Mouse (Mus musculus) CH12.LX (cell line): Measurements from ENCODE around the gene Cish. TPM values are rescaled to one million over a fixed set of nuclear protein-coding genes. Genes with fewer than 3 reads are reported as not detected.

Experiments
- DNase-seq: peaks from one replicate; pipeline ENCODE4 v3.0.0-alpha.2; 2013; ENCODE audit errors: extremely low read depth
- H3K27ac ChIP-seq: 2 replicates; pipeline ENCODE4 v1.5.1; 2012; ENCODE audit warnings: low read depth, mild to moderate bottlenecking, control low read depth, moderate library complexity; ENCODE audit not compliant: insufficient read depth
- H3K27me3 ChIP-seq: replicated peaks from 2 replicates; pipeline ENCODE3; 2012; ENCODE audit warnings: inconsistent platforms
- H3K36me3 ChIP-seq, 2 experiments: replicated peaks in 1 of 2; 2 replicates each; pipeline versions ENCODE3 to v1.6.1; 2012; ENCODE audit warnings: inconsistent platforms in 1 of 2, low read length in 1 of 2, mild to moderate bottlenecking in 1 of 2, mixed read lengths in 1 of 2, moderate library complexity in 1 of 2; ENCODE audit not compliant: control insufficient read depth in 1 of 2, insufficient read depth in 1 of 2
- H3K4me1 ChIP-seq, 2 experiments: 2 replicates each; pipeline ENCODE4 v1.6.1; 2012; ENCODE audit warnings: inconsistent platforms in 1 of 2, moderate library complexity in 1 of 2; ENCODE audit not compliant: insufficient read depth in 2 of 2, control insufficient read depth in 1 of 2
- H3K4me2 ChIP-seq: 2 replicates; pipeline ENCODE4 v1.6.1; 2012; ENCODE audit warnings: low read depth, mild to moderate bottlenecking, control low read depth; ENCODE audit not compliant: poor library complexity, insufficient read depth, severe bottlenecking
- H3K4me3 ChIP-seq, 3 experiments: fragments of 150-350 bp in 1 of 3; sonication (generic) in 1 of 3; replicated peaks in 1 of 3; 2 replicates each; pipeline versions ENCODE3 to v1.5.1; 2011 to 2012; ENCODE audit warnings: low read depth in 2 of 3, low read length in 2 of 3, mild to moderate bottlenecking in 2 of 3, moderate library complexity in 2 of 3, control low read depth in 1 of 3, improper control_type of control experiment in 1 of 3, inconsistent platforms in 1 of 3, mixed read lengths in 1 of 3; ENCODE audit not compliant: poor library complexity in 1 of 3
- H3K79me2 ChIP-seq: replicated peaks from 2 replicates; pipeline ENCODE4 v1.6.1; 2012; ENCODE audit warnings: mild to moderate bottlenecking, moderate library complexity; ENCODE audit not compliant: control insufficient read depth, poor library complexity, insufficient read depth, severe bottlenecking; ENCODE audit errors: extremely low read depth
- H3K9ac ChIP-seq: 2 replicates; pipeline ENCODE4 v1.6.1; 2012; ENCODE audit warnings: low read depth, mild to moderate bottlenecking, control low read depth, moderate library complexity; ENCODE audit not compliant: insufficient read depth
- H3K9me3 ChIP-seq: replicated peaks from 2 replicates; pipeline ENCODE3; 2012; ENCODE audit warnings: low read length, inconsistent platforms, mixed read lengths
- BHLHE40 ChIP-seq: IDR thresholded peaks from 2 replicates; pipeline ENCODE4 v1.6.1; 2011; ENCODE audit warnings: mild to moderate bottlenecking, low read depth, low read length, improper control_type of control experiment
- CHD1 ChIP-seq: IDR thresholded peaks from 2 replicates; pipeline ENCODE4 v1.6.1; 2012; ENCODE audit warnings: low read depth, low read length, improper control_type of control experiment, inconsistent platforms
- CTCF ChIP-seq, 2 experiments: IDR thresholded peaks in 1 of 2; conservative IDR thresholded peaks in 1 of 2; 2 replicates each; pipeline ENCODE4 v1.5.1; 2011 to 2012; ENCODE audit warnings: low read depth in 2 of 2, low read length in 2 of 2, improper control_type of control experiment in 1 of 2, inconsistent platforms in 1 of 2, mild to moderate bottlenecking in 1 of 2, moderate library complexity in 1 of 2
- E2F4 ChIP-seq: IDR thresholded peaks from 2 replicates; pipeline ENCODE4 v1.6.1; 2011; ENCODE audit warnings: low read depth, low read length, improper control_type of control experiment; ENCODE audit not compliant: insufficient replicate concordance
- ETS1 ChIP-seq: conservative IDR thresholded peaks from 2 replicates; pipeline ENCODE4 v1.6.1; 2012; ENCODE audit warnings: low read depth, mild to moderate bottlenecking, inconsistent platforms, low read length, improper control_type of control experiment, moderate library complexity
- GABPA ChIP-seq: IDR thresholded peaks from 2 replicates; pipeline ENCODE4 v1.6.1; 2012; ENCODE audit warnings: low read depth, low read length, improper control_type of control experiment, inconsistent platforms; ENCODE audit not compliant: insufficient replicate concordance
- HCFC1 ChIP-seq: IDR thresholded peaks from 2 replicates; pipeline ENCODE4 v1.6.1; 2012; ENCODE audit warnings: low read depth, mild to moderate bottlenecking, inconsistent platforms, low read length, improper control_type of control experiment
- IRF4 ChIP-seq: IDR thresholded peaks from 2 replicates; pipeline ENCODE4 v1.6.1; 2014; ENCODE audit warnings: low read depth, mild to moderate bottlenecking, inconsistent platforms, low read length, improper control_type of control experiment
- JUN ChIP-seq: IDR thresholded peaks from 2 replicates; pipeline ENCODE4 v1.6.1; 2011; ENCODE audit warnings: low read depth, mild to moderate bottlenecking, low read length, improper control_type of control experiment, moderate library complexity; ENCODE audit not compliant: insufficient read depth
- JUND ChIP-seq: conservative IDR thresholded peaks from 2 replicates; pipeline ENCODE4 v1.6.1; 2011; ENCODE audit warnings: low read depth, low read length, improper control_type of control experiment
- MAFK ChIP-seq: IDR thresholded peaks from 2 replicates; pipeline ENCODE4 v1.6.1; 2011; ENCODE audit warnings: low read length, improper control_type of control experiment; ENCODE audit not compliant: insufficient replicate concordance
- MXI1 ChIP-seq: IDR thresholded peaks from 2 replicates; pipeline ENCODE4 v1.6.1; 2011; ENCODE audit warnings: mild to moderate bottlenecking, low read depth, low read length, improper control_type of control experiment
- MYC ChIP-seq: IDR thresholded peaks from 2 replicates; pipeline ENCODE4 v1.6.1; 2011; ENCODE audit warnings: low read depth, mild to moderate bottlenecking, improper control_type of control experiment, low read length
- NELFE ChIP-seq: IDR thresholded peaks from 2 replicates; pipeline ENCODE4 v1.6.1; 2011; ENCODE audit warnings: low read depth, low read length, improper control_type of control experiment
- PAX5 ChIP-seq: IDR thresholded peaks from 2 replicates; pipeline ENCODE4 v1.6.1; 2012; ENCODE audit warnings: low read length, inconsistent platforms, mixed read lengths
- POLR2AphosphoS2 ChIP-seq: IDR thresholded peaks from 2 replicates; pipeline ENCODE4 v1.6.1; 2011; ENCODE audit warnings: low read depth, low read length, improper control_type of control experiment
- RCOR1 ChIP-seq: conservative IDR thresholded peaks from 2 replicates; pipeline ENCODE4 v1.6.1; 2012; ENCODE audit warnings: low read depth, mild to moderate bottlenecking, inconsistent platforms, low read length, improper control_type of control experiment
- SIN3A ChIP-seq: IDR thresholded peaks from 2 replicates; pipeline ENCODE4 v1.6.1; 2012; ENCODE audit warnings: low read length, improper control_type of control experiment, inconsistent platforms
- UBTF ChIP-seq: IDR thresholded peaks from 2 replicates; pipeline ENCODE4 v1.6.1; 2012; ENCODE audit warnings: low read depth, mild to moderate bottlenecking, inconsistent platforms, low read length, improper control_type of control experiment, moderate library complexity
- USF1 ChIP-seq: IDR thresholded peaks from 2 replicates; pipeline ENCODE4 v1.6.1; 2014; ENCODE audit warnings: low read depth, mild to moderate bottlenecking, inconsistent platforms, low read length, improper control_type of control experiment
- USF2 ChIP-seq: conservative IDR thresholded peaks from 2 replicates; pipeline ENCODE4 v1.6.1; 2011; ENCODE audit warnings: low read depth, low read length, improper control_type of control experiment
- ZC3H11A ChIP-seq: IDR thresholded peaks from 2 replicates; pipeline ENCODE4 v1.6.1; 2012; ENCODE audit warnings: low read depth, mild to moderate bottlenecking, inconsistent platforms, low read length, improper control_type of control experiment
- ZKSCAN1 ChIP-seq: IDR thresholded peaks from 2 replicates; pipeline ENCODE4 v1.6.1; 2012; ENCODE audit warnings: low read depth, inconsistent platforms, low read length, improper control_type of control experiment, borderline replicate concordance
- dilution Hi-C: fragments of 300-500 bp; cut with MboI; formaldehyde crosslinking; loops from 2 replicates; pipeline ENCODE4 v1.14.3; 2020; ENCODE audit warnings: low sequenced_read_pairs; ENCODE audit not compliant: extremely low pct_unique_long_range_greater_than_20kb, extremely low pct_ligation_motif_present
- in situ Hi-C: fragments of 300-500 bp; cut with MboI; formaldehyde crosslinking; loops from 3 replicates; pipeline ENCODE4 v1.14.3; 2019; ENCODE audit warnings: low sequenced_read_pairs, low pct_ligation_motif_present, low pct_unique_long_range_greater_than_20kb, mixed read lengths
- polyA plus RNA-seq: library from polyadenylated mRNA; unstranded; fragments of >175 nt; gene quantifications from 2 replicates; pipeline ENCODE4 v1.2.1, GENCODE M21; 2012; ENCODE audit warnings: low read depth; ENCODE audit not compliant: insufficient read length
- total RNA-seq, 2 experiments: library from RNA; depleted of rRNA; stranded (reverse); fragments of 300-350 nt in 1 of 2; fragments of >200 nt in 1 of 2; gene quantifications; 2 replicates each; pipeline ENCODE4 v1.2.3; 2012 to 2014

The Cish gene
- total and polyA plus RNA-seq, 3 experiments, result 0.43 to 4.6 (median 3.5) TPM

DNA sequence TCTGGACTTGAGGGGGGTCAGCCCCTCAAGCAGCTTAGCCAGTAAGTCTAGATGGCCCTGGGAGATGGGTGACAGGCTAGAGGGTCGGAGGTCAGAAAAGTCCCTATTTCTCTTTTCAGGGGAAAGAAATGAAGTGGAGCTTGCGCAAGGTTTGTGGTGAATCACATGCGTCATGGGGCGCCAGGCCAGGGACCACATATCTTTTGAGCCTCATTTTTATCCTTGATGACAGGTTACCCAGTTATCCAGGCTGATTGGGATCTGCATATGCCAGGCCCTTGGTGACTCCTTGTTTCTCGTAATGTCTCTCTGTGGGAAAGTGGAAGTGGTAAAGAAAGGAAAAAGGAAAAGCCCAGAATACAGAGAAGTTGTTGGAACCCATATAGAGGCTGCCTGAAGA, 31.9 kb upstream of the Cish start:
- no peak overlapping the region for H3K27ac ChIP-seq
- no peak overlapping the region for H3K9ac ChIP-seq
- H3K4me3 ChIP-seq, result no peak overlapping the region
- no peaks in the 10 kb centered on the region for H3K27me3 ChIP-seq
- in situ Hi-C loops, result no loop called here
- TF ChIP-seq ZC3H11A (no peak), CTCF (conservative IDR thresholded peaks at IDR 0.05 in 1 of 2, IDR thresholded peaks at IDR 0.05 in 1 of 2; ENCODE audit: low read depth in 2 of 2, low read length in 2 of 2) (no peak), PAX5 (no peak), SIN3A (no peak), USF1 (no peak), HCFC1 (no peak), MXI1 (no peak), NELFE (no peak), E2F4 (no peak)
- TF ChIP-seq, all 38 proteins: peak for 0
- H3K9me3 ChIP-seq, result no peaks in the 10 kb centered on the region
- DNase-seq, result no peak
- H3K4me2 ChIP-seq, result no peak overlapping the region
- H3K4me1 ChIP-seq, result peaks cover 0 to 37% of the 10 kb centered on the region in 2 experiments; a peak in 2 of 4 replicates
- no peaks in the 10 kb centered on the region for H3K79me2 ChIP-seq
- H3K36me3 ChIP-seq, result peaks cover 27 to 70% of the 10 kb centered on the region in 2 experiments
- dilution Hi-C loops, result no loop called here

DNA sequence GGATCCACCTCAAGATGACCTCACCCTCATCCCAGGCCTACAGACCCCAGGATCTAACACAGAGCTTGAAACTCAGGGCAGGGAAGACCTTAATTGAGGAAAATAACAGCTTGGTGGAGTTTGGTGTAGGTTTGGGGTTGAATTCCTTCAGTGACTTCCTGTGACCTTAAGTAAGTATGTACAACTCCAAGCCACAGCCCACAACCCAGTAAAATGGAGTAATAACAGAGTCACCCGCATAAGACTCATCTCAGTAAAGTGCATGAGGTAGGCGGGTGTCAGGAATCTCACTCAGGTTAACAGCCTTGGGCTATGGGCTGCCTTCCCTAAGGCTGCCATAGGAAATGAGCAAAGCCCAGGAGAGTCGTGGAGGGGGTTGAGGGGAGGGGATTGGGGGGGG, 31.1 kb upstream of the Cish start:
- Histone ChIP-seq H3K4me2 (no peak overlapping the region), H3K79me2 (no peaks in the 10 kb centered on the region), H3K36me3 (peaks cover 22 to 67% of the 10 kb centered on the region in 2 experiments), H3K27me3 (no peaks in the 10 kb centered on the region), H3K4me1 (peaks cover 0 to 37% of the 10 kb centered on the region in 2 experiments; a peak in 2 of 4 replicates), H3K9me3 (no peaks in the 10 kb centered on the region), H3K9ac (no peak overlapping the region), H3K4me3 (no peak overlapping the region), H3K27ac (no peak overlapping the region)
- in situ Hi-C loops (no loop called here), dilution Hi-C loops (no loop called here)
- TF ChIP-seq MAFK, result no peak
- TF ChIP-seq JUN, result no peak
- no peak for TF ChIP-seq MYC
- no peak for TF ChIP-seq BHLHE40
- TF ChIP-seq JUND, result no peak
- TF ChIP-seq GABPA, result no peak
- no peak for TF ChIP-seq ZC3H11A
- TF ChIP-seq HCFC1, result no peak
- no peak for TF ChIP-seq POLR2AphosphoS2
- no peak for TF ChIP-seq IRF4
- no peak for TF ChIP-seq RCOR1
- TF ChIP-seq CHD1, result no peak
- TF ChIP-seq ETS1, result no peak
- no peak for TF ChIP-seq UBTF
- TF ChIP-seq ZKSCAN1, result no peak
- no peak for TF ChIP-seq PAX5
- TF ChIP-seq USF2, result no peak
- no peak for DNase-seq
